Mouse (Mus musculus): Measurements from ENCODE around the gene Idh3g. TPM values are rescaled to one million over a fixed set of nuclear protein-coding genes. Genes with fewer than 3 reads are reported as not detected.

The Idh3g gene
- polyA plus RNA-seq (2015; fragmentation: Illumina TruSeq; extraction: RNeasy Lipid Tissue Mini Kit (QIAGEN cat#74804); ENCODE audit: insufficient read depth, low read depth, low replicate concordance), result 31.6 TPM

GRCm38 (mm10) chrX:73786364-73787224 lies at the start of gene Idh3g, which contains the start of gene Ssr4:
Gene Idh3g, minus strand, starts transcription at chrX:73786897.
Gene Ssr4, plus strand, starts transcription at chrX:73787028.

GRCm38 (mm10) chrX:73824185-73825151 lies 37.8 kb upstream of the Idh3g start, which contains the start of gene Pdzd4:
Gene Pdzd4, minus strand, starts transcription at chrX:73824969.

GRCm38 (mm10) chrX:73774168-73774760 lies 12.4 kb downstream of the Idh3g start, which contains the start of gene Srpk3:
Gene Srpk3, plus strand, starts transcription at chrX:73774405.

GRCm38 (mm10) chrX:73756334-73757140 lies 30.2 kb downstream of the Idh3g start, which contains the start of gene Plxnb3:
Gene Plxnb3, plus strand, starts transcription at chrX:73757090.

Other genes starting within 250 kb of the Idh3g start
- not detected for gene Dusp9, start 147.5 kb downstream of the Idh3g start, polyA plus RNA-seq (2015; fragmentation: Illumina TruSeq; extraction: RNeasy Lipid Tissue Mini Kit (QIAGEN cat#74804); ENCODE audit: insufficient read depth, low read depth, low replicate concordance)
- 3.2 TPM for gene Pnck, start 126.8 kb downstream of the Idh3g start, polyA plus RNA-seq (2015; fragmentation: Illumina TruSeq; extraction: RNeasy Lipid Tissue Mini Kit (QIAGEN cat#74804); ENCODE audit: insufficient read depth, low read depth, low replicate concordance)
- 7.3 TPM for gene Slc6a8, start 113.7 kb downstream of the Idh3g start, polyA plus RNA-seq (2015; fragmentation: Illumina TruSeq; extraction: RNeasy Lipid Tissue Mini Kit (QIAGEN cat#74804); ENCODE audit: insufficient read depth, low read depth, low replicate concordance)
- 29.2 TPM for gene Bcap31, start 70.7 kb downstream of the Idh3g start, polyA plus RNA-seq (2015; fragmentation: Illumina TruSeq; extraction: RNeasy Lipid Tissue Mini Kit (QIAGEN cat#74804); ENCODE audit: insufficient read depth, low read depth, low replicate concordance)
- gene Abcd1, start 70.3 kb downstream of the Idh3g start, polyA plus RNA-seq (2015; fragmentation: Illumina TruSeq; extraction: RNeasy Lipid Tissue Mini Kit (QIAGEN cat#74804); ENCODE audit: insufficient read depth, low read depth, low replicate concordance), result 6.1 TPM
- gene Plxnb3, start 29.8 kb downstream of the Idh3g start, polyA plus RNA-seq (2015; fragmentation: Illumina TruSeq; extraction: RNeasy Lipid Tissue Mini Kit (QIAGEN cat#74804); ENCODE audit: insufficient read depth, low read depth, low replicate concordance), result 0.96 TPM
- gene Srpk3, start 12.5 kb downstream of the Idh3g start, polyA plus RNA-seq (2015; fragmentation: Illumina TruSeq; extraction: RNeasy Lipid Tissue Mini Kit (QIAGEN cat#74804); ENCODE audit: insufficient read depth, low read depth, low replicate concordance), result not detected
- gene Ssr4, start 131 bp upstream of the Idh3g start, polyA plus RNA-seq (2015; fragmentation: Illumina TruSeq; extraction: RNeasy Lipid Tissue Mini Kit (QIAGEN cat#74804); ENCODE audit: insufficient read depth, low read depth, low replicate concordance), result 212 TPM
- 1.7 TPM for gene Pdzd4, start 38.1 kb upstream of the Idh3g start, polyA plus RNA-seq (2015; fragmentation: Illumina TruSeq; extraction: RNeasy Lipid Tissue Mini Kit (QIAGEN cat#74804); ENCODE audit: insufficient read depth, low read depth, low replicate concordance)
- gene Avpr2, start 105.2 kb upstream of the Idh3g start, polyA plus RNA-seq (2015; fragmentation: Illumina TruSeq; extraction: RNeasy Lipid Tissue Mini Kit (QIAGEN cat#74804); ENCODE audit: insufficient read depth, low read depth, low replicate concordance), result not detected
- gene L1cam, start 109.2 kb upstream of the Idh3g start, polyA plus RNA-seq (2015; fragmentation: Illumina TruSeq; extraction: RNeasy Lipid Tissue Mini Kit (QIAGEN cat#74804); ENCODE audit: insufficient read depth, low read depth, low replicate concordance), result 6.2 TPM
- gene Arhgap4, start 135.0 kb upstream of the Idh3g start, polyA plus RNA-seq (2015; fragmentation: Illumina TruSeq; extraction: RNeasy Lipid Tissue Mini Kit (QIAGEN cat#74804); ENCODE audit: insufficient read depth, low read depth, low replicate concordance), result 2.6 TPM
- 27.9 TPM for gene Naa10, start 135.0 kb upstream of the Idh3g start, polyA plus RNA-seq (2015; fragmentation: Illumina TruSeq; extraction: RNeasy Lipid Tissue Mini Kit (QIAGEN cat#74804); ENCODE audit: insufficient read depth, low read depth, low replicate concordance)
- 7.3 TPM for gene Renbp, start 144.0 kb upstream of the Idh3g start, polyA plus RNA-seq (2015; fragmentation: Illumina TruSeq; extraction: RNeasy Lipid Tissue Mini Kit (QIAGEN cat#74804); ENCODE audit: insufficient read depth, low read depth, low replicate concordance)
- gene Hcfc1, start 179.5 kb upstream of the Idh3g start, polyA plus RNA-seq (2015; fragmentation: Illumina TruSeq; extraction: RNeasy Lipid Tissue Mini Kit (QIAGEN cat#74804); ENCODE audit: insufficient read depth, low read depth, low replicate concordance), result 10.5 TPM
- gene Irak1, start 237.0 kb upstream of the Idh3g start, polyA plus RNA-seq (2015; fragmentation: Illumina TruSeq; extraction: RNeasy Lipid Tissue Mini Kit (QIAGEN cat#74804); ENCODE audit: insufficient read depth, low read depth, low replicate concordance), result 37.4 TPM